Mouse (Mus musculus) midbrain, embryonic 16.5 days (tissue): ENCODE results near the gene St8sia6. TPM values are rescaled to one million over a fixed set of nuclear protein-coding genes. Genes with fewer than 3 reads are reported as not detected.
"Not testable (repeated sequence)": the region's sequence is repeated elsewhere in the genome, so short reads cannot be mapped to it uniquely, and the experiment has no call there.

Experiments used
- ATAC-seq: fragments of 200-750 bp; cut with Nextera tagmentation; 2 replicates; pipeline ENCODE4 v1.8.0; 2017; ENCODE audit warnings: moderate TSS enrichment
- H3K27ac ChIP-seq: fragments of 300-500 bp; sonication (generic); 2 replicates; pipeline ENCODE4 v1.5.1; 2014; ENCODE audit warnings: mild to moderate bottlenecking, low read length, mixed read lengths
- H3K27me3 ChIP-seq: fragments of 300-500 bp; sonication (generic); 2 replicates; pipeline ENCODE4 v1.6.1; 2014; ENCODE audit warnings: low read depth, low read length, mixed read lengths; ENCODE audit not compliant: control insufficient read depth, insufficient read depth
- H3K36me3 ChIP-seq: fragments of 300-500 bp; sonication (generic); 2 replicates; pipeline ENCODE4 v1.6.1; 2014; ENCODE audit warnings: mild to moderate bottlenecking, low read length, moderate library complexity, mixed read lengths; ENCODE audit not compliant: control insufficient read depth, insufficient read depth
- H3K4me1 ChIP-seq: fragments of 300-500 bp; sonication (generic); 2 replicates; pipeline ENCODE4 v1.6.1; 2014; ENCODE audit warnings: mild to moderate bottlenecking, low read length, mixed read lengths; ENCODE audit not compliant: control insufficient read depth, insufficient read depth
- H3K4me2 ChIP-seq: fragments of 300-500 bp; sonication (generic); 2 replicates; pipeline ENCODE4 v1.6.1; 2014; ENCODE audit warnings: mild to moderate bottlenecking, low read length, mixed read lengths
- H3K4me3 ChIP-seq: fragments of 300-500 bp; sonication (generic); 2 replicates; pipeline ENCODE4 v1.5.1; 2014; ENCODE audit warnings: low read depth, mild to moderate bottlenecking, low read length, moderate library complexity, mixed read lengths
- H3K9ac ChIP-seq: fragments of 300-500 bp; sonication (generic); 2 replicates; pipeline ENCODE4 v1.6.1; 2014; ENCODE audit warnings: low read depth, low read length, mixed read lengths
- H3K9me3 ChIP-seq: fragments of 300-500 bp; sonication (generic); replicated peaks from 2 replicates; pipeline ENCODE4 v1.6.1; 2014; ENCODE audit warnings: mild to moderate bottlenecking, low read length, mixed read lengths; ENCODE audit not compliant: control insufficient read depth, poor library complexity, severe bottlenecking
- WGBS: fragments of 180-500 bp; shearing (Covaris S2); extraction: QIAGEN DNeasy Blood & Tissue Kit; methylation state at CpG from one replicate; pipeline ENCODE4 v1.1.7; 2014; 5-methylcytosine and 5-hydroxymethylcytosine counted together
- polyA plus RNA-seq: library from polyadenylated mRNA; unstranded; fragments of >200 nt; fragmentation: Nextera tagmentation; extraction: Ambion mirVana; gene quantifications from 2 replicates; pipeline ENCODE4 v1.2.1, GENCODE M21; 2015

Gene St8sia6
- polyA plus RNA-seq, 1 experiment from 2014 or later, result 1.9 TPM

DNA sequence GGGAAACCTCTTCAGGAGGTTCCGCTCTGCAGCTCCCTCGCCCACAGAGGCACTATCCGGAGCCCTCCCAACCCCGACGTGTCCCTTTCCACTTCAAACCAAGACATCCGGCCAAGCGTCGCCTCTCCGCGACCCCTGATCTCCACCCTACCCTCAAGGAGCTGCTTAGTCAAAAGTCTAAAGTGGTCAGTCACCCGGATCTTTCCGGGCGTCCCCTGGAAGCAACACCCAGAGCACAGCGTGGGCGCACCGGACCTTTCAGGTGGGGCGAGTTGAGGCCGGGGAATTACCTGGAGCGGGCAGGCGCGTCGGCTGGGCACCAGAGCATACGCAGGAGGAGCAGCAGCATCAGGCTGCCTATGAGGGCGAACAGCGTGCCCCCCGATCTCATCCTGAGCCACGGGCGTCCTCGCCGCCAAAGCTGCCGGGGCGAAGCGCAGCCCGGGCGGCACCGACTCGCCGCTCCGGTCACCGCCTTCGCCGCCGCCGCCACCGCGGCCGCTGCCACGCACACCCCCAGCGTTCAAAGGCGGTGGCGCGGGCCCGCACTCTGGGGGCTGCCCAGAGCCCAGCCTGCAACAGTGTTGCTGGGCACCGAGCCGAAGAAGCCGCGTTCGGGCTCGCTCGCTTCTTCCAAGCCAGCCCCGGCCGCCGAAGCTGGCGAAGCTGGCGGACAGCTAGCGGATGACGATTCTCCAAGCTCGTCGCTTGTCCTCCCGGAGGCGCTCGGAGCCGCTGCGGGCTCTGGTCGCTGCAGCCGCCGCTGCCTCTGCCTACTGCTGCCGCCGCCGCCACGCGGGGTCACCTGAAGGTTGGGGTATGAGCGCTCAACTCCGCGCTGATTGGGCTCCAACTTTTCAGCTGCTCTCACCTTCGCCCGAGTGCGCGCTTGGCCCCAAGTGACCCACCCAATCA is 553 bp downstream of the St8sia6 start:
- Histone ChIP-seq H3K9ac (peak overlapping the region; percentile 74), H3K4me3 (peak overlapping the region; percentile 68), H3K9me3 (no peaks in the 10 kb centered on the region), H3K4me1 (peaks cover 5% of the 10 kb centered on the region; the same call in 1 of the 2 replicates), H3K27ac (no peak overlapping the region), H3K27me3 (peaks cover 2% of the 10 kb centered on the region), H3K36me3 (no peaks in the 10 kb centered on the region), H3K4me2 (peak overlapping the region; percentile 75)
- peak; percentile 94 for ATAC-seq
- under 1% methylated on average over 86 of the region's 89 CpGs for WGBS

DNA sequence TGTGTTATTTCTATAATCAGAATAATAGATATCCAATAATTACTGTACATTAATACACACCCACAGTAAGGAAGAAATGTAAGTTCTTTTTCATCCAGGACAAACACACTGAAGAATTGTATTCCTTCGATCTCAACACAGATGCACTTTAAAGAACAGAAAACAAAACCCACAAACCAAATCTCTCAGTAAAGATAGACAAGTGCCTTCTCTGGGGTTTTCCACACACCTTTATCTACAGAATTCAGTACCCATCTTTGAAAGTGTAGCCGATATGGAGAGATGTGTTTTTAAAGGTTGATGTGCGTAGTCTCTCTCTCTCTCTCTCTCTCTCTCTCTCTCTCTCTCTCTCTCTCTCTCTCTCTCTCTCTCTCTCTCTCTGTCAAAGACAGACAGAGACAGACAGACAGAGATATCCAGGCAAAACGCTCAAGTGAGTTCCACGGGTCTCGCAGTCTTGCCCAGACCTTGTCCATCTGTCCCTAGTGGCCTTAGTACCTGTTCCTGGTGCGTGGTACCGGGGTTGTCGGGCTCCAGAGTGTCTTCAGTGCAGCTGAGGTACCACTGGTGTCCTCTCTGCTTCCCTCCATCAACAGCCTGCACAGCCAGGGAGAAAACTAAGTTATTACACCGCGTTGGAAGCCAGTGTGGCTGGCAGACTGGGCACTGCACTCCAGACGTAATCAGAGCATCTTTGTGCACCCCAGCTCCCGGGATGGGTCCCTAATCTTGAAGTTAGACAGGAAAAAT is 1.4 kb downstream of the St8sia6 start:
- WGBS, result 41% methylated on average over 13 of the region's 13 CpGs
- Histone ChIP-seq H3K36me3 (no peaks in the 10 kb centered on the region), H3K9me3 (no peaks in the 10 kb centered on the region), H3K4me1 (peaks cover 5% of the 10 kb centered on the region; the same call in 1 of the 2 replicates), H3K27me3 (peaks cover 2% of the 10 kb centered on the region), H3K4me2 (peak overlapping the region; percentile 75), H3K27ac (no peak overlapping the region), H3K9ac (peak overlapping the region; percentile 74; the same call in 1 of the 2 replicates), H3K4me3 (peak overlapping the region; percentile 68)
- ATAC-seq, result peak; percentile 44; the same call in 1 of the 2 replicates

DNA sequence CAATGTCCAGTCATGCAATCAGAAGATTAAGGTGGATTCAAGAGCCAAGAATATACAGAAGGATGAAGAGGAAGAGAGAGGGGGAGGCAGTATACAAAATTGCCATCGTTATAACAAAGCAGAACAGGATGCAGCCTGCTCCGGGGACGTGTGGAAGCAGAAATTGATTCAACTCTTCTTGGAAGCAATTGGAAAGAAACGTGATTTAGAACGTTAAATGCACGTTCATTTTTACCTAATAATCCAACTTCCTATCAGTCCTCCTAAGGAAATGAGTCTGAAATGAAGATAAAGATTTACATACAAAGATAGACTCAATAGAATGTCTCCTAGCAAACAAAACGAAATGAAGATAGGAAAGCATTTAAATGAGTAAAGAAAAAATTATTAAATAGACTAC is 2.3 kb downstream of the St8sia6 start:
- no peaks in the 10 kb centered on the region for H3K9me3 ChIP-seq
- H3K4me3 ChIP-seq, result no peak overlapping the region
- H3K4me1 ChIP-seq, result peaks cover 5% of the 10 kb centered on the region; the same call in 1 of the 2 replicates
- WGBS, result 76% methylated on average over 7 of the region's 7 CpGs
- peaks cover 2% of the 10 kb centered on the region for H3K27me3 ChIP-seq
- H3K36me3 ChIP-seq, result no peaks in the 10 kb centered on the region
- H3K4me2 ChIP-seq, result no peak overlapping the region
- ATAC-seq, result no peak
- H3K9ac ChIP-seq, result no peak overlapping the region
- no peak overlapping the region for H3K27ac ChIP-seq

DNA sequence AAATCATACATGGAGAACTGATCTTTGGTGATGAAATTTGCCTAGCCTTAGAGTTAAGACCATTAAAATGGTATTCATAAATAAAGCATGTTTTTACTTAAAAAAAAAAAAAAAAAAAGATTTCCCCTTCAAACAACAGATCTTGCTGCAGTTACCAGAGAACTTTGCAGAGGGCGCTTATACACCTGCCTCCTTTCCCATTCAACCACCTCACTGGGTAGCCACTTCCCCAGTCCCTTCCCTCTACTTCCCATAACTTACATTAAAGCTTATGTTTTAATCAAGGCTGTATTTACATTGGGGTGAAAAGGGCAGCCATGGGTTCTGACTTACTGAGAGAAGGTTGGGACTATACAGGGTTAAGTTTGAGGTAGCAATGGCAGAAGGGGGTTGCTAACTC is 4.5 kb downstream of the St8sia6 start:
- Histone ChIP-seq H3K4me1 (peaks cover 5% of the 10 kb centered on the region; the same call in 1 of the 2 replicates), H3K4me3 (no peak overlapping the region), H3K27ac (no peak overlapping the region), H3K9me3 (no peaks in the 10 kb centered on the region), H3K27me3 (peaks cover under 1% of the 10 kb centered on the region), H3K9ac (no peak overlapping the region), H3K36me3 (no peaks in the 10 kb centered on the region), H3K4me2 (no peak overlapping the region)
- WGBS, result 32% methylated on average over 1 of the region's 1 CpGs
- no peak for ATAC-seq

DNA sequence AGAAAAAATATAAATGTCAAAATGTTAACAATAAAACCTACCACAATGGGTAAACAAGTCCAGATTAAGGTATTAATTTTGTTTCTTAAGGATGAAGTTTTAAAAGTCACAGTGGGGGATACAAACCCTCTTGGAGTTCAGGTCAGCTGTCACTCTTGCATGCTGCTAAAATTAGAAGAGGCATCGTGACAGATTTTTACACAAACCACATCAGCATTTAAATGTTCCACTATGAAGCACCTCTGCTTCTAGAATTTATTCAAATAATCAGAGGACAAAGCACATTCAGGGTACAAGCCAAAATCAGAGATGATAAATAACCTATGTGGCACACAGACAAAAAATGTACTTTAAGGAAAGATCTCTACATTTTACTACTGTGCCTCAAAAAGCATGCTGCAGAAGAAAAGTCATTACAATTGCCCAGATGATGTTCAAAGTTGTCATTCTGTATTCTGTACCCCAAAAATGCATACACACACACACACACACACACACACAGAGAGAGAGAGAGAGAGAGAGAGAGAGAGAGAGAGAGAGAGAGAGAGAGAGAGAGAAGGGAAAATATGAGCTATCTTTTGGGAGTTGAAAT is 7.2 kb downstream of the St8sia6 start:
- H3K4me3 ChIP-seq, result no peak overlapping the region
- H3K4me1 ChIP-seq, result no peaks in the 10 kb centered on the region
- no peak overlapping the region for H3K9ac ChIP-seq
- ATAC-seq, result no peak
- H3K27me3 ChIP-seq, result no peaks in the 10 kb centered on the region; the same call in 1 of the 2 replicates
- H3K9me3 ChIP-seq, result no peaks in the 10 kb centered on the region
- H3K36me3 ChIP-seq, result no peaks in the 10 kb centered on the region
- H3K4me2 ChIP-seq, result no peak overlapping the region
- WGBS, result 58% methylated on average over 1 of the region's 1 CpGs
- H3K27ac ChIP-seq, result no peak overlapping the region

DNA sequence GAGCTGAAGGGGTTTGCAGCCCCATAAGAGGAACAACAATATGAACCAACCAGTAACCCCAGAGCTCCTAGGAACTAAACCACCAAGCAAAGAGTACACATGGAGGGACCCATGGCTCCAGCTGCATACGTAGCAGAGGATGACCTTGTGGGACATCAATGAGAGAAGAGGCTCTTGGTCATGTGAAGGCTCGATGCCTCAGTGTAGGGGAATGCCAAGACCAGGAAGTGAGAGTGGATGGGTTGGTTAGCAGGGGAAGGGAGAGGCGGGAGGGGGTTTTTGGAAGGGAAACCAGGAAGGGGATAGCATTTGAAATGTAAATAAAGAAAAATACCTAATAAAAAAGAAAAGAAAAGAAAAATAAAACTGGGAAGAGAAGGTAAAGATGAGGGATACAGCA is 7.9 kb downstream of the St8sia6 start:
- H3K9ac ChIP-seq, H3K9me3 ChIP-seq, ATAC-seq, H3K4me3 ChIP-seq, H3K4me1 ChIP-seq, H3K4me2 ChIP-seq, H3K27ac ChIP-seq, H3K36me3 ChIP-seq, H3K27me3 ChIP-seq: not testable (repeated sequence)
- WGBS, result 73% methylated on average over 3 of the region's 3 CpGs

DNA sequence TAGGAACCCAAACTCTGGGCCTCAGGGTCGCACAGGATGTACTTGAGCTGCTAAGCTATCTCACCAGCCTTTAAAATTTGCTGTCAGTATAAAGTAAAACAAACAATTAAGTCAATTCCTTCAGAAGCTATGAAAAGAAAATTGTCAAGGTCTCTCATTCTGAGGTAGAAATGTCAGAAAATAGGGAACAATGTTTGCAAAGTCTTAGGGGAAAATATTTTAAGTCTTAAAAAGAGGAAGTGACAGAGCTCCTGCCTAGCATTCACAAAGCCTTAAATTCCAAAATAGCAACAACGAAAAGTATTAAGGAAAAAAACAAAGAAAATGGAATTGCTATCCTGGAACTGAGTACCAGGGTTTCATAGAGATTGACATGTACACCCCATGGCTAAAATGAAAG is 8.6 kb downstream of the St8sia6 start:
- H3K36me3 ChIP-seq, result no peaks in the 10 kb centered on the region
- H3K4me1 ChIP-seq, result no peaks in the 10 kb centered on the region
- H3K27me3 ChIP-seq, result no peaks in the 10 kb centered on the region
- ATAC-seq, result no peak
- no peak overlapping the region for H3K4me2 ChIP-seq
- H3K9ac ChIP-seq, result no peak overlapping the region
- H3K27ac ChIP-seq, result no peak overlapping the region
- no peak overlapping the region for H3K4me3 ChIP-seq
- no peaks in the 10 kb centered on the region for H3K9me3 ChIP-seq
- WGBS, result 84% methylated on average over 2 of the region's 2 CpGs

DNA sequence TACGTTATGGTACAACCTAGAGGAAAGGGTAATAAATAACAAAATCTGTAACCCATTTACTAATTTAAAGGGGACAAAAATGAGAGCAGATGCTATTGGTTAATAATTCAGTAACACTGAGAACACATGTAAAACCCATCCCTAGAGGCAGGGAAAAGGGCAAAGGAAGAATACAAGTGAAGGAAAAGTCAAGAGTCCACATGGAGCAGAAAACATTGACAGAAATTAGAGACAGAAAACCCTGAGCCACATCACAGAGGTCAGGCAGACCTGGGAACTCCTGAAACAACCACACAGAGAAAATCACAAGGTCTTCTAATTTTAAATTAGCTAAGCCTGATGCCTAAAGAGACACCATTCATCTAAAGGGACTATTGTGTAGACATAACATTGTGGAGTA is 9.4 kb downstream of the St8sia6 start:
- Histone ChIP-seq H3K9ac (no peak overlapping the region), H3K4me1 (no peaks in the 10 kb centered on the region), H3K27me3 (no peaks in the 10 kb centered on the region), H3K36me3 (no peaks in the 10 kb centered on the region), H3K9me3 (no peaks in the 10 kb centered on the region), H3K4me2 (no peak overlapping the region), H3K27ac (no peak overlapping the region), H3K4me3 (no peak overlapping the region)
- 96% methylated on average over 1 of the region's 1 CpGs for WGBS
- no peak for ATAC-seq
